Mouse (Mus musculus): ENCODE measurements around the gene Styxl1. TPM values are rescaled to one million over a fixed set of nuclear protein-coding genes. Genes with fewer than 3 reads are reported as not detected.

The Styxl1 gene
- polyA plus RNA-seq, 1 experiment = 0.07 TPM

GRCm38 (mm10) chr5:135725391-135725841 lies 52.8 kb downstream of the Styxl1 start:
- H3ac ChIP-seq (ENCODE audit: control insufficient read depth, insufficient read length) = no peak overlapping the region
- H3K36me3 ChIP-seq (ENCODE audit: control insufficient read depth, insufficient read depth) = no peaks in the 10 kb centered on the region
- no peak overlapping the region for H3K4me2 ChIP-seq (ENCODE audit: low read depth)
- TF ChIP-seq MAX (IDR thresholded peaks at IDR 0.05; ENCODE audit: low read depth) = no peak
- no peak overlapping the region for H3K4me3 ChIP-seq
- peaks cover 12% of the 10 kb centered on the region for H3K79me2 ChIP-seq (ENCODE audit: control insufficient read depth, insufficient read depth)
- H3K27me3 ChIP-seq (ENCODE audit: control insufficient read depth, insufficient read depth, insufficient read length) = no peaks in the 10 kb centered on the region

GRCm38 (mm10) chr5:135724536-135725322 lies 53.5 kb downstream of the Styxl1 start:
- H3K4me2 ChIP-seq (ENCODE audit: low read depth) = peak overlapping the region; percentile 42
- peaks cover 12% of the 10 kb centered on the region for H3K79me2 ChIP-seq (ENCODE audit: control insufficient read depth, insufficient read depth)
- no peaks in the 10 kb centered on the region for H3K36me3 ChIP-seq (ENCODE audit: control insufficient read depth, insufficient read depth)
- TF ChIP-seq MYOG (IDR thresholded peaks at IDR 0.05; ENCODE audit: control insufficient read depth in 1 of 3, insufficient read depth in 1 of 3, insufficient read length in 2 of 3, low read depth in 2 of 3) (no peak), USF1 (IDR thresholded peaks at IDR 0.05; ENCODE audit: low read depth) (no peak), POLR2AphosphoS2 (IDR thresholded peaks at IDR 0.05; ENCODE audit: insufficient read length, low read depth) (no peak), MYOD1 (IDR thresholded peaks at IDR 0.05; ENCODE audit: control insufficient read depth in 1 of 3, insufficient read length in 2 of 3, low read depth in 2 of 3) (no peak), E2F4 (IDR thresholded peaks at IDR 0.05; ENCODE audit: insufficient read depth) (no peak), TCF12 (IDR thresholded peaks at IDR 0.05; ENCODE audit: insufficient read depth, poor library complexity, severe bottlenecking) (no peak)
- no peak overlapping the region for H3ac ChIP-seq (ENCODE audit: control insufficient read depth, insufficient read length)
- H3K4me3 ChIP-seq = no peak overlapping the region
- no peaks in the 10 kb centered on the region for H3K27me3 ChIP-seq (ENCODE audit: control insufficient read depth, insufficient read depth, insufficient read length)

GRCm38 (mm10) chr5:135723165-135723751 lies 54.9 kb downstream of the Styxl1 start:
- Histone ChIP-seq H3K36me3 (ENCODE audit: control insufficient read depth, insufficient read depth) (no peaks in the 10 kb centered on the region), H3K79me2 (ENCODE audit: control insufficient read depth, insufficient read depth) (peaks cover 12% of the 10 kb centered on the region), H3K4me3 (no peak overlapping the region), H3K4me2 (ENCODE audit: low read depth) (peak overlapping the region; percentile 46), H3K27me3 (ENCODE audit: control insufficient read depth, insufficient read depth, insufficient read length) (no peaks in the 10 kb centered on the region), H3ac (ENCODE audit: control insufficient read depth, insufficient read length) (no peak overlapping the region)
- TF ChIP-seq REST (IDR thresholded peaks at IDR 0.05; ENCODE audit: insufficient read depth, insufficient read length) = no peak
- no peak for TF ChIP-seq USF1 (IDR thresholded peaks at IDR 0.05; ENCODE audit: low read depth)
- TF ChIP-seq POLR2AphosphoS2 (IDR thresholded peaks at IDR 0.05; ENCODE audit: insufficient read length, low read depth) = no peak
- TF ChIP-seq E2F4 (IDR thresholded peaks at IDR 0.05; ENCODE audit: insufficient read depth) = no peak
- TF ChIP-seq MAX (IDR thresholded peaks at IDR 0.05; ENCODE audit: low read depth) = no peak
- no peak for TF ChIP-seq CEBPB (IDR thresholded peaks at IDR 0.05; ENCODE audit: insufficient read depth, poor library complexity, severe bottlenecking)
- no peak for TF ChIP-seq MYOD1 (IDR thresholded peaks at IDR 0.05; ENCODE audit: control insufficient read depth in 1 of 3, insufficient read length in 2 of 3, low read depth in 2 of 3)
- no peak for TF ChIP-seq TCF12 (IDR thresholded peaks at IDR 0.05; ENCODE audit: insufficient read depth, poor library complexity, severe bottlenecking)
- TF ChIP-seq MYOG (IDR thresholded peaks at IDR 0.05; ENCODE audit: control insufficient read depth in 1 of 3, insufficient read depth in 1 of 3, insufficient read length in 2 of 3, low read depth in 2 of 3) = no peak
- no peak for TF ChIP-seq TCF3 (IDR thresholded peaks at IDR 0.05; ENCODE audit: insufficient read length, low read depth)
- no peak for TF ChIP-seq POLR2A (IDR thresholded peaks at IDR 0.05; ENCODE audit: insufficient read length, low read depth)
- no peak for TF ChIP-seq SRF (IDR thresholded peaks at IDR 0.05; ENCODE audit: control insufficient read depth, insufficient read length, low read depth)

- TF ChIP-seq MYOG (IDR thresholded peaks at IDR 0.05; ENCODE audit: control insufficient read depth in 1 of 3, insufficient read depth in 1 of 3, insufficient read length in 2 of 3, low read depth in 2 of 3) = peak; percentile 23 to 82 (median 55)
- no peak for TF ChIP-seq MAX (IDR thresholded peaks at IDR 0.05; ENCODE audit: low read depth)
- TF ChIP-seq USF1 (IDR thresholded peaks at IDR 0.05; ENCODE audit: low read depth) = no peak
- no peak for TF ChIP-seq TCF3 (IDR thresholded peaks at IDR 0.05; ENCODE audit: insufficient read length, low read depth)
- peak; percentile 16 to 84 (median 80) for TF ChIP-seq MYOD1 (IDR thresholded peaks at IDR 0.05; ENCODE audit: control insufficient read depth in 1 of 3, insufficient read length in 2 of 3, low read depth in 2 of 3)
- no peak for TF ChIP-seq REST (IDR thresholded peaks at IDR 0.05; ENCODE audit: insufficient read depth, insufficient read length)
- no peak for TF ChIP-seq POLR2A (IDR thresholded peaks at IDR 0.05; ENCODE audit: insufficient read length, low read depth)
- TF ChIP-seq POLR2AphosphoS2 (IDR thresholded peaks at IDR 0.05; ENCODE audit: insufficient read length, low read depth) = no peak
- 0 out of 2 replicates have a peak, but pooled peaks have one; percentile 40 for TF ChIP-seq CEBPB (IDR thresholded peaks at IDR 0.05; ENCODE audit: insufficient read depth, poor library complexity, severe bottlenecking)
- no peaks in the 10 kb centered on the region for H3K27me3 ChIP-seq (ENCODE audit: control insufficient read depth, insufficient read depth, insufficient read length)
- H3K79me2 ChIP-seq (ENCODE audit: control insufficient read depth, insufficient read depth) = peaks cover 12% of the 10 kb centered on the region
- H3K4me2 ChIP-seq (ENCODE audit: low read depth) = peak overlapping the region; percentile 88
- peaks cover 2% of the 10 kb centered on the region for H3K36me3 ChIP-seq (ENCODE audit: control insufficient read depth, insufficient read depth)
- no peak overlapping the region for H3K4me3 ChIP-seq
- no peak overlapping the region for H3ac ChIP-seq (ENCODE audit: control insufficient read depth, insufficient read length)
Measured at GRCm38 (mm10) chr5:135722121-135722520, 56.1 kb downstream of the Styxl1 start.

GRCm38 (mm10) chr5:135721076-135721475 lies 57.1 kb downstream of the Styxl1 start:
- Histone ChIP-seq H3K4me3 (no peak overlapping the region), H3K4me2 (ENCODE audit: low read depth) (no peak overlapping the region), H3K79me2 (ENCODE audit: control insufficient read depth, insufficient read depth) (peaks cover 12% of the 10 kb centered on the region), H3K36me3 (ENCODE audit: control insufficient read depth, insufficient read depth) (peaks cover 11% of the 10 kb centered on the region), H3K27me3 (ENCODE audit: control insufficient read depth, insufficient read depth, insufficient read length) (no peaks in the 10 kb centered on the region), H3ac (ENCODE audit: control insufficient read depth, insufficient read length) (no peak overlapping the region)
- TF ChIP-seq MYOD1 (IDR thresholded peaks at IDR 0.05; ENCODE audit: control insufficient read depth in 1 of 3, insufficient read length in 2 of 3, low read depth in 2 of 3) = no peak
- TF ChIP-seq SRF (IDR thresholded peaks at IDR 0.05; ENCODE audit: control insufficient read depth, insufficient read length, low read depth) = no peak
- no peak for TF ChIP-seq E2F4 (IDR thresholded peaks at IDR 0.05; ENCODE audit: insufficient read depth)
- no peak for TF ChIP-seq MAX (IDR thresholded peaks at IDR 0.05; ENCODE audit: low read depth)
- TF ChIP-seq POLR2AphosphoS2 (IDR thresholded peaks at IDR 0.05; ENCODE audit: insufficient read length, low read depth) = no peak
- TF ChIP-seq REST (IDR thresholded peaks at IDR 0.05; ENCODE audit: insufficient read depth, insufficient read length) = no peak
- TF ChIP-seq POLR2A (IDR thresholded peaks at IDR 0.05; ENCODE audit: insufficient read length, low read depth) = no peak
- TF ChIP-seq TCF12 (IDR thresholded peaks at IDR 0.05; ENCODE audit: insufficient read depth, poor library complexity, severe bottlenecking) = no peak
- no peak for TF ChIP-seq TCF3 (IDR thresholded peaks at IDR 0.05; ENCODE audit: insufficient read length, low read depth)
- no peak for TF ChIP-seq USF1 (IDR thresholded peaks at IDR 0.05; ENCODE audit: low read depth)
- no peak for TF ChIP-seq CEBPB (IDR thresholded peaks at IDR 0.05; ENCODE audit: insufficient read depth, poor library complexity, severe bottlenecking)
- TF ChIP-seq MYOG (IDR thresholded peaks at IDR 0.05; ENCODE audit: control insufficient read depth in 1 of 3, insufficient read depth in 1 of 3, insufficient read length in 2 of 3, low read depth in 2 of 3) = no peak

Measured in myocyte (in vitro differentiated cells).